Mouse (Mus musculus): ENCODE measurements at regions not wholly inside any gene's neighbourhood (a gene's known extent, or its start where the extent isn't known, plus 50 kb on each side); places are given as distances from the start of the nearest gene placed in this dataset.

- DNase-seq (ENCODE audit: low spot score in 2 of 2) = no peak
Observed at GRCm38 (mm10) chr3:9373896-9374295, 236.0 kb downstream of the Zfp704 start.

- no peak for DNase-seq (ENCODE audit: low spot score in 2 of 2)
Observed at GRCm38 (mm10) chr3:9370096-9370495, 239.8 kb downstream of the Zfp704 start.

GRCm38 (mm10) chr3:9365791-9366190 lies 244.1 kb downstream of the Zfp704 start:
- DNase-seq (ENCODE audit: low spot score in 2 of 2) = no peak

- DNase-seq (ENCODE audit: low spot score in 2 of 2) = no peak
Observed at GRCm38 (mm10) chr3:9359186-9359585, 250.7 kb downstream of the Zfp704 start.

- DNase-seq (ENCODE audit: low spot score in 2 of 2) = peak in 1 of 2 experiments; percentile 16
Observed at GRCm38 (mm10) chr3:9358111-9358510, 251.8 kb downstream of the Zfp704 start.

GRCm38 (mm10) chr3:9357639-9358038 lies 252.2 kb downstream of the Zfp704 start:
- DNase-seq (ENCODE audit: low spot score in 2 of 2) = peak in 1 of 2 experiments; percentile 55

GRCm38 (mm10) chr3:9355875-9356274 lies 254.0 kb downstream of the Zfp704 start:
- DNase-seq (ENCODE audit: low spot score in 2 of 2) = no peak

- DNase-seq (ENCODE audit: low spot score in 2 of 2) = no peak
Observed at GRCm38 (mm10) chr3:9354756-9355155, 255.1 kb downstream of the Zfp704 start.

- no peak for DNase-seq (ENCODE audit: low spot score in 2 of 2)
Observed at GRCm38 (mm10) chr3:9352251-9352650, 257.6 kb downstream of the Zfp704 start.

GRCm38 (mm10) chr3:9349822-9350221 lies 260.1 kb downstream of the Zfp704 start:
- no peak for DNase-seq (ENCODE audit: low spot score in 2 of 2)

- no peak for DNase-seq (ENCODE audit: low spot score in 2 of 2)
Observed at GRCm38 (mm10) chr3:9347446-9347860, 262.4 kb downstream of the Zfp704 start.

GRCm38 (mm10) chr3:9346857-9347445 lies 262.9 kb downstream of the Zfp704 start:
- DNase-seq (ENCODE audit: low spot score in 2 of 2) = no peak

- DNase-seq (ENCODE audit: low spot score in 2 of 2) = no peak
Observed at GRCm38 (mm10) chr3:9346356-9346755, 263.5 kb downstream of the Zfp704 start.

GRCm38 (mm10) chr3:9345885-9346284 lies 264.0 kb downstream of the Zfp704 start:
- no peak for DNase-seq (ENCODE audit: low spot score in 2 of 2)

GRCm38 (mm10) chr3:9343586-9343985 lies 266.3 kb downstream of the Zfp704 start:
- no peak for DNase-seq (ENCODE audit: low spot score in 2 of 2)

GRCm38 (mm10) chr3:9342167-9342566 lies 267.7 kb downstream of the Zfp704 start:
- DNase-seq (ENCODE audit: low spot score in 2 of 2) = no peak

GRCm38 (mm10) chr3:9341657-9342056 lies 268.2 kb downstream of the Zfp704 start:
- DNase-seq (ENCODE audit: low spot score in 2 of 2) = no peak

GRCm38 (mm10) chr3:9341244-9341643 lies 268.6 kb downstream of the Zfp704 start:
- no peak for DNase-seq (ENCODE audit: low spot score in 2 of 2)

- no peak for DNase-seq (ENCODE audit: low spot score in 2 of 2)
Observed at GRCm38 (mm10) chr3:9340788-9341187, 269.1 kb downstream of the Zfp704 start.

- DNase-seq (ENCODE audit: low spot score in 2 of 2) = no peak
Observed at GRCm38 (mm10) chr3:9340344-9340743, 269.5 kb downstream of the Zfp704 start.

- DNase-seq (ENCODE audit: low spot score in 2 of 2) = no peak
Observed at GRCm38 (mm10) chr3:9339669-9340068, 270.2 kb downstream of the Zfp704 start.

GRCm38 (mm10) chr3:9335580-9335979 lies 274.3 kb downstream of the Zfp704 start:
- no peak for DNase-seq (ENCODE audit: low spot score in 2 of 2)
